In the genomic region with DNA sequence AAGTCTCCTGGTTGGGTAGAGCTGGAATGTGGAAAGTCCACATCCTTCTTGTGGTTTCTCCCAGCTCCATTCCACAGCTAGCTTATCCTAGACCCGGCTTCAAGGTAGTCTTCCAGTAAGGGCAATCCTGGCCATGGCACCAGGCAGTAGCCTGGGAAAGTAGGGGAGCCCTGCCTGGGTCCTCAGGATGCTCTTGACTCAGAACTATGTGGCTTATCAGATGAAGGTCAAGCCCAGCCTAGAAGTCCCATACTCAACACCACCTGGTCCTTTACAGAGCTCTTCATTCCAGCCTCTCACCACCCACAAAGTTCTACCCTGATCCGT, we compare ENCODE assay signal across 8 mouse cellular contexts. TPM values are rescaled to one million over a fixed set of nuclear protein-coding genes. Genes with fewer than 3 reads are reported as not detected.
DNase-seq lines count a peak whose midpoint lies in the region; ATAC-seq and TF ChIP-seq lines count a peak whose summit lies in the region.

No protein-coding gene starts in this region.

- no peak overlapping the region for H3K27ac ChIP-seq in left cerebral cortex, adult 2 months
- H3K27ac ChIP-seq in brown adipose tissue, adult 24 weeks (replicated peaks; ENCODE audit: low read depth, low read length): no peak overlapping the region
- no peak overlapping the region for H3K27ac ChIP-seq in hindbrain, embryonic 13.5 days
- no peak overlapping the region for H3K27ac ChIP-seq in midbrain, embryonic 16.5 days (ENCODE audit: low read length)

- ATAC-seq in hindbrain, embryonic 13.5 days (ENCODE audit: low FRiP score): peak; percentile 9; the same call in 1 of the 2 replicates
- 0 out of 2 replicates have a peak, but pooled peaks have one; percentile 13 for ATAC-seq in midbrain, embryonic 16.5 days

- peak overlapping the region; percentile 79; the same call in 1 of the 2 replicates for H3K4me3 ChIP-seq in left cerebral cortex, adult 2 months
- peak overlapping the region; percentile 85; the same call in 1 of the 2 replicates for H3K4me3 ChIP-seq in brown adipose tissue, adult 24 weeks (ENCODE audit: insufficient read depth, low read depth, low read length)
- peak overlapping the region; percentile 63 for H3K4me3 ChIP-seq in hindbrain, embryonic 13.5 days
- H3K4me3 ChIP-seq in midbrain, embryonic 16.5 days (ENCODE audit: low read depth, low read length): peak overlapping the region; percentile 63

- 0 out of 2 replicates have a peak, but pooled peaks cover 6% of the 10 kb centered on the region for H3K27me3 ChIP-seq in hindbrain, embryonic 13.5 days
- 0 out of 2 replicates have a peak, but pooled peaks cover 2% of the 10 kb centered on the region for H3K27me3 ChIP-seq in midbrain, embryonic 16.5 days (ENCODE audit: control insufficient read depth, insufficient read depth, low read depth, low read length)

- H3K4me2 ChIP-seq in hindbrain, embryonic 13.5 days: peak overlapping the region; percentile 89
- H3K4me2 ChIP-seq in midbrain, embryonic 16.5 days (ENCODE audit: low read length): peak overlapping the region; percentile 82

- H3K4me1 ChIP-seq in brown adipose tissue, adult 24 weeks (ENCODE audit: control insufficient read depth, insufficient read depth, insufficient read length, low read length): peaks cover 24% of the 10 kb centered on the region
- H3K4me1 ChIP-seq in hindbrain, embryonic 13.5 days (replicated peaks): peaks cover 20% of the 10 kb centered on the region
- H3K4me1 ChIP-seq in midbrain, embryonic 16.5 days (ENCODE audit: control insufficient read depth, insufficient read depth, low read length): peaks cover 10% of the 10 kb centered on the region

- H3K9ac ChIP-seq in hindbrain, embryonic 13.5 days: no peak overlapping the region
- peak overlapping the region; percentile 76; the same call in 1 of the 2 replicates for H3K9ac ChIP-seq in midbrain, embryonic 16.5 days (ENCODE audit: low read depth, low read length)

- H3K9me3 ChIP-seq in hindbrain, embryonic 13.5 days: no peaks in the 10 kb centered on the region
- no peaks in the 10 kb centered on the region for H3K9me3 ChIP-seq in midbrain, embryonic 16.5 days (replicated peaks; ENCODE audit: control insufficient read depth, low read length, poor library complexity, severe bottlenecking)

- no peak for TF ChIP-seq CTCF in left cerebral cortex, adult 2 months (IDR thresholded peaks at IDR 0.05)

- WGBS in hindbrain, embryonic 13.5 days: 36% methylated on average over 2 of the region's 2 CpGs
- WGBS in midbrain, embryonic 16.5 days: 32% methylated on average over 2 of the region's 2 CpGs

- no peaks in the 10 kb centered on the region for H3K36me3 ChIP-seq in hindbrain, embryonic 13.5 days
- no peaks in the 10 kb centered on the region for H3K36me3 ChIP-seq in midbrain, embryonic 16.5 days (ENCODE audit: control insufficient read depth, insufficient read depth, low read length)

- DNase-seq in left cerebral cortex, adult 2 months (ENCODE audit: extremely low spot score in 1 of 2, low spot score in 2 of 2): no peak
- DNase-seq in left cerebral cortex, adult 8-10 months (ENCODE audit: low spot score in 2 of 2): no peak
- DNase-seq in urinary bladder, postnatal 36 days (ENCODE audit: low spot score in 2 of 2): no peak
- DNase-seq in frontal cortex, postnatal 36 days (ENCODE audit: low spot score in 2 of 2): no peak
- no peak for DNase-seq in thymus, postnatal 14 days

- intact Hi-C loops in left cerebral cortex, adult 2 months (cut with DNase I): no loop called here

RNA-seq across cellular contexts. Expression of a gene that starts 1.0 kb away (rescaled TPM):
- 1 to 10 TPM; 9.0 to 9.8 TPM for total RNA-seq in left cerebral cortex, adult 2 months (2021)
- total RNA-seq in left cerebral cortex, adult 8-10 months (2022): 10 to 100 TPM in 3 of 4 experiments, 1 to 10 TPM in 1; 9.8 to 14.0 (median 11.5) TPM
- polyA plus RNA-seq in brown adipose tissue, adult 24 weeks (2012; ENCODE audit: insufficient read depth, insufficient read length, missing spikeins): 1.7 and 2.0 TPM in 2 replicates
- polyA plus RNA-seq in hindbrain, embryonic 13.5 days (2015; fragmentation: Nextera tagmentation; extraction: Ambion mirVana): 30.5 and 31.6 TPM in 2 replicates
- polyA plus RNA-seq in midbrain, embryonic 16.5 days (2015; fragmentation: Nextera tagmentation; extraction: Ambion mirVana): 49.3 and 51.5 TPM in 2 replicates

Comparison
In these comparisons a context has a peak if more than half of its experiments do, and no peak if none do; other contexts are left out.
1. RNA of a gene that starts 1.0 kb away (polyA plus RNA-seq): 49.3 to 51.5 TPM in midbrain, embryonic 16.5 days and 30.5 to 31.6 TPM in hindbrain, embryonic 13.5 days; 1.7 to 2.0 TPM in brown adipose tissue, adult 24 weeks; every median in the first group is over 10 times any median in the second.
2. Peak in every context shown above with its lines, with median percentiles within 50 percentile points of each other: H3K4me3 ChIP-seq.